Mouse (Mus musculus) gastrocnemius, adult 8-10 months (tissue): ENCODE measurements at regions not wholly inside any gene's neighbourhood (a gene's known extent, or its start where the extent isn't known, plus 50 kb on each side); places are given as distances from the start of the nearest gene placed in this dataset.

Experiments used
- DNase-seq, 2 experiments: peaks; one replicate each; pipeline ENCODE4 v3.0.0; 2022; ENCODE audit warnings: low spot score in 2 of 2

GRCm38 (mm10) chr11:17324651-17325050 is 67.3 kb downstream of the C1d start:
- DNase-seq = no peak

GRCm38 (mm10) chr11:17325731-17326646 is 68.6 kb downstream of the C1d start:
- DNase-seq = no peak

GRCm38 (mm10) chr11:17326695-17327094 is 69.3 kb downstream of the C1d start:
- no peak for DNase-seq

GRCm38 (mm10) chr11:17351476-17351875 is 94.1 kb downstream of the C1d start:
- no peak for DNase-seq

DNA sequence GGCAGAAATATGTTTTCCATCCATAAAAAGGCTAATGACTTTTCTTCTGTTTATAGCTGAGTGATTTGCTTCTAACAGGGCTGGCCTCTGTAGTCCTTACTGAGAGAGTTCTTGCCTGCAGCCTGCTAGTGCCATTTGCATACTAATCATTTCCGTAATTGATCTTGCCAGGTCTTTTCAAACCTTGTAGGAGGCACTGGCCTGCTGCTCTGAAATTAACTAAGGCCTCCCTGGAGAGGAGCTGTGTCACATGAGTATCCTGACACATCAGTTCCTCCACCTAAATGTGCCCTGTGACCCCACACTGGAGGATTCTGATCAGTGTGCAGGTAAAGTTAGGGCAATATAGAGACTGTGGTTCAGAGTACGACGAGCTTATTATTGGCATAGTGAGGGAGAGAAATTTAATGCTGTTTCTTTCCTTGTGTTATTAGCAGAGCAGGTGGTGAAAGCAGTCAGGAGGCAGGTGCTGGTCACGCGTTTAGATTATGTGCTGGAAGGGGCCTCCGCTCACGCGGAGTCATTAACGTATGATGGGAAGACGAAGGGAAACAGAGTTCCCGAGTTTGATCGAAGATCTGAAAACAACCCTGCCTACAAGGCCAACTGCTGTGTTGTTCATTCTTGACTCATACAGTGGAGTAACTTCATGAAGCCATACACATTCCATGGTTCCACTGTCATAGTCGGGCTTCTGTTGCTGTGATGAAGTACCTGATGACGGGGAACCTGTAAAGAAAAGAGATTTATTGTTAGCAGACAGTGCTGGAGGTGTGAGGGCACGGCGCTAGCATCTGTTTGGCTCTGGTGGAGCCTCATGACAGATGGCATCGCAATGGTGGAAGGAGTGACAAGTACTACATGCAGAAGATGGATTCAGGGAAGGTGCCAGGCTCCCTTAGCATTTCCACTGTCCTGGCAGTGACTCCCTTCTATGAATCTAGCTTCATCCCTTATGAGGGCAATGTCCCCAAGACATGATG is 95.1 kb downstream of the C1d start:
- DNase-seq = no peak

DNA sequence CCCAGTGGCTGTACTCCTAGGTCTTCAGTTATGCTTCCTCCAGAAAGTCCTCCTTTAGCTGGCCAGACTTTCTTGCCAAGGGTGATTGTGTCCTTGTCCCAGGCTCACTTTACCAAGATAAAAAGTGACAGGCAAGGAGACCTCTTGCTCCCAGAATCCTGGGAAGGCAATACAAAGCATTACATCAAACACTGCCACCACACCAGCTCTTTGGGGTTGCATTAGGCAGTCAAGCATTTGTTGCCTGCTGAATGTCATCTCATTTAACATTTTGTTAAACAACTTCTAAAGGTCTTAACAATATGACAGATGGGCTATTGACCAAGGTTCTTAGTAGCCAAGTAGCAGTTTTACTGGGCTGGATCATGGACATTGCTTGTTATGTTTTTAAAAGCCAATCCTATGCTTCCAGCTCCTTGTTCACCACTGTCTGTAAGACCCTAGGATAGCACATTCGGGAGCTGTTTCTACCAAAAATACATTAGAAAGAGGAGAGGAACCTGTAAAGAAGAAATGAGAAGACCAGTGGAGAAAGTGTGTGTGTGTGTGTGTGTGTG is 102.4 kb downstream of the C1d start:
- DNase-seq = no peak

DNA sequence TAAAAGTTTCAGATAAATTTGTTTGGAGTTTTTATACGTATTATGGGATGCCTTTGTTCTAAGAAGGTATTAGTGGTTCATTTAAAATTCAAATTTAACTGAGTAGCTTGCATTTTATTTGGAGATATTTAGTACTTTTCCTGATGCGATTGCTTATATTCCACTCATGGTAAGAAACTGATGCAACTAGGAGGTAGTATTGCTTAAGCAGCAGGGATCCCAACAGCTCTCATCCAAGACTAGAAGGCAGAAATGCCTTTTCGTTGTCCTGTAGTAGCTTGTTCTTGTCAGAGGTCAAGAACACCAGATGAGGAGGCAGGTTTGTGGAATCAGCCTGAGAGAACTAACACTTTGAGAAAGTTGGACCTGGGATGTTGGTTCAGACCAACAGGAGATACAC is 120.5 kb downstream of the C1d start:
- DNase-seq = no peak

DNA sequence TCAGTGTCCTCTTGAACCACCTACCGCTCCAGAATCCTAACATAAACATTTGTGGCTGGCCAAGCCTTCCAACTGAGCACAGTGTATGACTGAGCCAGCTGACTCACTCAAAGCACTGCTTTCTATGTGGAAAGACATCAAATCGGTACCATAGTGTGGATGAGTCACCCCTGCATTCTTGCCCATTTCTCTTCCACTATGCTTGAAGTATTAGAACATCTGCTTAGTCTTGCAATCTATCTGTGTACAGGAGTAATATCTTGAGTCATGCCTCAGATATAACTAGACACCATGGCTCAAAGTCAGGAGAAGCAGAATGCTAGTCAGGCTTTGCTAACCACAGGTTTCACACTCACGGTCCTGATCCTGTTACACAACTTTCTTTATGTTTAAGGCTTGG is 129.4 kb downstream of the C1d start:
- no peak for DNase-seq

- DNase-seq = no peak
Measured at GRCm38 (mm10) chr11:17393832-17394231, 136.5 kb downstream of the C1d start.

DNA sequence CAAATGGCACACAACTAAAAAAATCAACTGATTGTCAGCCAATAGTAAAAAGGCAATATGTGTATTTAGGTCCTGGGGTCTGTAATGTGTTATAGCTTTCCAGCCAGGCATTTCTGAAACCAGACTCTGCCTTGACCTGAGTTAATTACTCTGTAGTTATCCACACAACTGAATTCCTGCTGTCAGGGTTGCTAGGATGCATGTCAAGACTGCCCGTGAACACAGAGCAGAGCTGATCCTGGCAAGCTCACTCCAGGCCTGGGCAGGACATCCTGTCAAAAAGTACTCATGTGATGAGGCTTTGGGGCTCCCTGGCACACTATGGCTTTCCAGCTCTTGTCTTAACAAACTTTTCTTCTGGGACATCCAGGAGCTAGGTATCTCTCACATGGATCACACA is 157.2 kb downstream of the C1d start:
- no peak for DNase-seq

GRCm38 (mm10) chr11:17415144-17415543 is 157.8 kb downstream of the C1d start:
- no peak for DNase-seq

- no peak for DNase-seq
Measured at GRCm38 (mm10) chr11:17417656-17418289, 160.4 kb downstream of the C1d start.

DNA sequence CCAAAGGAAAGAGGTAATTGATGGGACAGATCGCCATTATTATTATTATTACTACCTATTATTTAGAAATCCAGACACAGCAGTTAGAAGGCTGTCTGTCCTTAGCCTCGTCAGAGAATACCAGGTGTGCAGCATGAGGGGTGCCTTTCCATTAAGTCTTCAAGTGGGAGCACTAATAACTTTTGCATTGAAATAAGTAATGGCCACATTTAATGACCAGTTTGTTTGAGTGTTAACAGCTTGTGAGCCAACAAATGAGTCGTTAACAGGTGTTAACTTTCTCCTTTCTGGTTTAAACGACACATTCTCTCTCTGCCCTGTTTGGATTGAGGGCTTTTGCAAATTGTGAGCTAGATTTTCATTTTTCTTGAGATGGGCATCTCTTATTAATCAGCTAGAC is 184.8 kb downstream of the C1d start:
- DNase-seq = no peak

DNA sequence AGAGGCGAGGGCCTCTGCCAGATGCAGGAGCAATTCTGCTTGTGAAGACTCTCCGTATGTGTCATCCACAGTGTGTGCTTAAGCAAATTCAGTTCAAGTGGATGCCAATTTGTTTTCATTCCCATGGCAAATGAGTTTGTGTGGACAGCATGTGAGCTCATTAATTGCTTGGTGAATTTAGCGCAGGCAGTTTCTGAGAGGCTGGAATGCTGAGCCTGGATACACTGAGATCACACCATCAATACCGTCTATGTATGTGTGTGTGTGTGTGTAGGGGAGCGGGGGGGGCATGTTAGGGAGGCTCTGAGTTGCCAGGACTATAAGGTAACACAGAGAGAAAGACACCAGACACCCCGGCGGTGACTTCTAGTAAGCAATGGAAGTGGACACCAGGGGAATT is 191.9 kb downstream of the C1d start:
- no peak for DNase-seq

DNA sequence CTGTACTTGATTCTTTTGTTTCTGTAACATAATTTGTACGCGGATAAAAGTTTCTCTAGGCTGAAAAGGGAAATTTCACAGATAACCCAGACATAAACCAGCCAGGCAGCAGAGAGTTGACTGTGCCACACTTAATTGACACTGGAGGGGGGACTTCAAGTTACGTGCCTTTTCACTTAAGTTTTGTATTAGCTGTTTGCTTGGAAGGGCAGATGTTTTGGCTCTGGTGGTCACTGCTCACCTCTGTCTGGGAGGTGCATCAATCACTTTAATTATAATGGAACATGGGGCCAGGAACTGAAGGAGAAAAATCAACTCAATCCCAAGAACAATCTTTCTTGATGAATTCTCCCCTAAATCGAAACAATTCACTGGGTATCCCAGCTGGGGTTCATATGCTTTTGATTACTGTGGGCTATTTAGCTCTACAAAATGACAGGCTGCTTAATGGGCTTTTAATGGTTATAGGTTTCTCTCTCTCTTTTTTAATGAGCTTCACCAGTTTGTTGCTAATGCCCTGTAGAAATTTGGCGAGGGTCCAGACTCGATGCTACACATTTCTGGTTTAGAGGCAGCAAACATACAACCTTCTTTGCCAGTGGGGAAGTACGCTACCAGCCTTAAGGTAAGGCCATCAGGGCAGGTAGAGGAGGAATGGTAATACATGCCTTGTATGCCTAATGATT is 193.1 kb downstream of the C1d start:
- no peak for DNase-seq

DNA sequence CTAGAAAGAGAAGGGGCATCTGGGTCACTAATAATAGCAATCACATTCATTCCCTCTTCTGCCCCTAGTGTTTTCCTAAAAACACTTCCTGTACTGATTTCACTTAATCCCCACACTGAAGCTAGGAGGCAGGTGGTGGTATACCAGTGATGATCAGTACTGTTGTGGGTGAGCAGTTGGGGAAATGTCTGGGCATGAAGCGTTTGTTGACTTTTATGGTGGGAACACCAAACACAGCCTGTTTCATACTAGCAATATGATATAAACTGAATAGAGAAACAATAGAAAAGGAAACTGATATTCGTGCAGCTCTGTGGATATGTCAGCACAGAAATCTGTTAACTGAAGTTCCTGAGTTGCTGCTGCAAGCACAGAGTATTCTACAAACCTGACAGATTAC is 194.1 kb downstream of the C1d start:
- DNase-seq = no peak

- DNase-seq = no peak
Measured at GRCm38 (mm10) chr11:17453530-17453929, 196.2 kb downstream of the C1d start.

DNA sequence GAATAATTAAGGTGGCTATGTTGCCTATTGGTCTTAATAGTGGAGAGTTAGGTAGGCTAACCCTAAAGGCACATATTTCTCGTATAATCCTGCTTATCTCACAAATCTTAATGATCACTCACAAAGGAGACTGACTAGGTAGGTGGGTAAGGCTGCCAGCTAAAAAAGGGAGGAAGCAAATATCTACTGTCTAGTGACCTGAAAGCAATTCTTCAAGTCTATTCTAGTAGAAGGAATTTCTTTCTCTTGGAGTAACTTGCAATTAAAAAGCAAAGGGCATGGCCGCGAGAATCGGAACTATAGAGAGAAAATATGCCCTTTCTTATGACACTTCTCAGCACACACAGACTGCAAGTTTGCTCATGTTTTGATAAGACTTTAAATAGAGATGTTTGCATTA is 201.6 kb downstream of the C1d start:
- no peak for DNase-seq

DNA sequence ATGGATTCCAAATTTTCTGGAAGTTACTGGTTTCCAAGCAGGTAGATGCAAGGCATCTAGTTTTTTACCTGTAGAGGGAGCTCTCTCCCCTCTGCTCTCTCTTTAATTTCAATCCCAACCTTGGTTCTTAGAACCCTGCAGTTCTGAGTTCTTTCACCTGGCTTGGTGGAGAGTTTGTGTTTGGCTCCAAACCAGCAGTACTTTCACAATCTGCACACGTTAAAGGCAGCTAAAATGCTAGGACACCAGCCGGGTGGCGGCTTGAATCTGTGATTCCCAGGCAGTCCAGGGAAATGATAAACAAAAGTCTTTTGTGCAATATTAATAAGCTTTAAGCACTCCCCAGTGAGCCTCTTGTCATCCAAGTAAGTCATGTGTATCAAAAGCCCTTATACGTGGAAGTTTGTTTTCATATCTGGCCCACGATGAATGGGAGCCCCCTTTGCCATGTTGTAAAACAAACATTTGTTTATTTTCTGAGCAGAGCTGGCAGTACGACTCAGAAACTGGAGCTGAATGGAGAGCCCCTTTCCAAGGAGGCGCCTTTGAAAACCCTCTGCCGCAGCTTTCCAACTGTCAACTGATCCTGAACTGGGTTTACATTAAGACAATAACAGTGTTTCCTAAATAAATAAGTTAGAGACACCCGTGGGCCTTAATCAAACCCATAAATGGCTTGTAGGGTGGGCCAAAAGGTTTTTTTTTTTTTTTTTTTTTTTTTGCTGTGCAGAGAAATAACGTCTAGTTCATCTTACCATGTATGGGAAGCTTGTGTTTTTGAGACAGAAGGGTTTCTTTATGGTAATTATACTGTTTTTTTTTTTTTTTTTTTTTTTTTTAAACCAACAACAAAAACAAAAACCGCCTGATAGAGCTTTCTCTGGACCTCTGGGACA is 202.9 kb downstream of the C1d start:
- no peak for DNase-seq

GRCm38 (mm10) chr11:17460920-17461279 is 203.5 kb downstream of the C1d start:
- DNase-seq = no peak
